In genomic region chr10:4065295-4066084, GRCm38 (mm10) we compare ENCODE assay signal across 12 mouse cellular contexts.
DNase-seq lines count a peak whose midpoint lies in the region; ATAC-seq and TF ChIP-seq lines count a peak whose summit lies in the region.
"Had no signal": no experiment of that assay in that cellular context is flagged by ENCODE, and none has a peak within 500 bp of the region (broad histone marks: within the 10 kb centered on the region; RNA-seq: fewer than 3 reads in every experiment).

No protein-coding gene starts in this region.

- no peaks in the 10 kb centered on the region for H3K27me3 ChIP-seq in kidney, adult 2 months (replicated peaks; ENCODE audit: control insufficient read depth, insufficient read depth, low read length)
- H3K27me3 ChIP-seq: CH12.LX; heart, embryonic 15.5 days; hindbrain, embryonic 15.5 days; limb, embryonic 15.5 days had no signal

- H3K27ac ChIP-seq in kidney, adult 2 months (ENCODE audit: insufficient read depth, low read depth, low read length): no peak overlapping the region
- no peak overlapping the region for H3K27ac ChIP-seq in layer of hippocampus, adult 2 months
- H3K27ac ChIP-seq: heart, embryonic 15.5 days; hindbrain, embryonic 15.5 days; limb, embryonic 15.5 days had no signal

- TF ChIP-seq CTCF in kidney, adult 2 months (conservative IDR thresholded peaks at IDR 0.05; ENCODE audit: insufficient read depth, insufficient read length, low read depth, low read length): no peak
- no peak for TF ChIP-seq CTCF in layer of hippocampus, adult 2 months (conservative IDR thresholded peaks at IDR 0.05)

- ATAC-seq in megakaryocyte progenitor cell, adult 5-6 weeks (replicated peaks; ENCODE audit: poor library complexity): peak; percentile 94

- no peaks in the 10 kb centered on the region for H3K4me1 ChIP-seq in kidney, adult 2 months (ENCODE audit: control insufficient read depth, insufficient read depth, low read length)
- H3K4me1 ChIP-seq: heart, embryonic 15.5 days; hindbrain, embryonic 15.5 days; limb, embryonic 15.5 days had no signal

- WGBS in kidney, adult 2 months: 77% methylated on average over 15 of the region's 15 CpGs

- no peak for TF ChIP-seq POLR2A in kidney, adult 2 months (IDR thresholded peaks at IDR 0.05; ENCODE audit: low read depth, low read length)

- peak; percentile 14 for DNase-seq in kidney, adult 2 months
- DNase-seq in kidney, adult 18-20 months: no peak
- peak; percentile 30 for DNase-seq in Muller cell, postnatal 12 days (ENCODE audit: inconsistent ontology term)
- peak; percentile 51 for DNase-seq in gonadal fat pad, adult 2 months (ENCODE audit: low read depth)
- no peak for DNase-seq in layer of hippocampus, adult 2 months (ENCODE audit: low spot score in 2 of 2)
- DNase-seq in spleen, adult 18-20 months: no peak

- no peak overlapping the region for H3K4me3 ChIP-seq in kidney, adult 2 months (ENCODE audit: insufficient read depth, low read depth, low read length)
- no peak overlapping the region for H3K4me3 ChIP-seq in layer of hippocampus, adult 2 months
- H3K4me3 ChIP-seq: erythroblast, embryonic 14.5 days; heart, embryonic 15.5 days; hindbrain, embryonic 15.5 days; limb, embryonic 15.5 days had no signal

- H3K36me3 ChIP-seq in kidney, adult 2 months (ENCODE audit: control insufficient read depth, insufficient read depth, low read length): no peaks in the 10 kb centered on the region
- H3K36me3 ChIP-seq: heart, embryonic 15.5 days; hindbrain, embryonic 15.5 days; limb, embryonic 15.5 days had no signal

Comparison
In these comparisons a context has a peak if more than half of its experiments do, and no peak if none do; other contexts are left out.
1. DNase-seq: peak in kidney, adult 2 months (single experiment), Muller cell, postnatal 12 days (single experiment) and gonadal fat pad, adult 2 months (single experiment); none in kidney, adult 18-20 months (single experiment), layer of hippocampus, adult 2 months (0 of 2) and spleen, adult 18-20 months (0 of 2).